Mouse (Mus musculus): Measurements from ENCODE around the gene St8sia4. TPM values are rescaled to one million over a fixed set of nuclear protein-coding genes. Genes with fewer than 3 reads are reported as not detected.
"Not testable (repeated sequence)": the region's sequence is repeated elsewhere in the genome, so short reads cannot be mapped to it uniquely, and the experiment has no call there.

Gene St8sia4
- polyA plus RNA-seq, 2 experiments from 2014 or later: 50.7 to 56.5 TPM

DNA sequence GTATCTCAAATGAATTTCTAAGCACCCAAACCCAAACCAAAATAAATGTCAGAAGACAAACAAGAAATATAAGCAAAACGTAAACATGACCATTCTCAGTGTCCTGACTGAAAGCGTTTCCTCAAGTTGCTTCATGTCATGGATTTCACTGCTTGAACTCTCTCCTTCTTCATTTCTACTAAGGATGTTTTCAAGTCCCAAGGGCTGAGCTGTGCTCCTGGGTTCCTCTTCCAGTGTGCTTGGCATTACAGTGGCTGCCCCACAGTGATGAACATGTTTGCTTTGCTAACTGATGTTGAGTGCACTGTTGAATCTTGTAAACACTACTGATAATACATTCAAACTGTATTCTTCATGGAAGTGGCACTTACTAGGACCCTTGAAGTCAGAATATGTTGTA, 76.3 kb downstream of the St8sia4 start:
- ATAC-seq: no peak

DNA sequence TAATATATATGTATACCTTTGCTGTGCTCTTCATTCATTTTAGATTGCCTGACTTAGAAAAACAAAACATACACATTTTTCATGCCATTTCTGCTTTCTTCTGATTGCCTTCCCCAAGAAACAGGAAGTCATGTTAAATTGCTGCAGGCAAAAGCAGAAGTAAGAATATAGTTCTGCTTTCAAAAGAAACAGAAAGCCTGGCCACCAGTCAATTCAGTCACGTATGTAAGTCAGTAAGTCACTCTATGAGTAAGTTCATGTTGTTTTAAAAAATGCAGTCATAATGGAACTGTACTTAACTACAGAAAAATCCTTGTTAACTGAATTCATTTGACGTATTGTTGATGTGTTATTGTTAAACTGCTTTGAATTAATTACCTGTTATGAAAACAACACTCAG, 77.3 kb downstream of the St8sia4 start:
- peak; percentile 49 for ATAC-seq

DNA sequence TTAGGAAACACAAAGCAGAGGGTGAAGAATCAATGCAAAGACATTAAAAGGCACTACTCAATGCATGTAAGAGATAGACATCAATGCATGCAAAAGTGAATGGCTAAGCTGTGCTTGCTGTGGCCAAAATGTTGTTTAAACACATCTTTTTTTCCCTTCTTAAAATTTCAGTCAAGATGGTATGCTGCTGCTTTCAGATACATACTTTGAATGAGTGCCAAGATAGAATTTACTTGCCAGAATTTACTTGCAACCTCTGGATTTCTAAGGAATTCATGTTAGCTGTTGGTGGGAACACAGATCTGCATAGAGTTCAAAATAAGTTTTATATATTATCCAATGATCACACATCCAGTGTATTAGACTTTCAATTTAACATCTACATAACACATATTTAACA, 77.9 kb downstream of the St8sia4 start:
- no peak for ATAC-seq

GRCm38 (mm10) chr1:95583310-95583709, 84.1 kb downstream of the St8sia4 start:
- ATAC-seq: no peak

DNA sequence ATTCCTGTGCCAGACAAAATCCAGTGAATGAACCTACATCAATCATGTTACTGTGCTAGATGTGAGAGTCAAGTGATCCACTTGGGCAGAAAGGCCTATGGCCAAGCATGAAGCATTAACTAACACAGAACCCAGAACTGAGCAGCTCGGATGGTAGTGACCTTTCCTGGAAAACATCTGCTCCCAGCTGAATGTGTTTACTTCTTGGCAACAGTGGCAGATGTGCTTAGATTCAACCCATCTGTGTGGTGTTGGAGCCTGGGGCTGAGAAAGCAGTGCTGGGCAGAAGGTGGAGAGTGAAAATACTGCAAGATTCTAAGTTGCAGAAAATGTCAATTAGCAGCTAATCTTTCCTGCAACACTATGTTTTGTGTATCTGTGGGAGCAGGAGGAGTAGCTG, 85.1 kb downstream of the St8sia4 start:
- no peak for ATAC-seq

- ATAC-seq: peak; percentile 71
These were observed 94.5 kb downstream of the St8sia4 start for GRCm38 (mm10) chr1:95572619-95573540.

GRCm38 (mm10) chr1:95571106-95571505, 96.3 kb downstream of the St8sia4 start:
- ATAC-seq: no peak

GRCm38 (mm10) chr1:95554556-95554955, 112.8 kb downstream of the St8sia4 start:
- not testable (repeated sequence) for ATAC-seq

DNA sequence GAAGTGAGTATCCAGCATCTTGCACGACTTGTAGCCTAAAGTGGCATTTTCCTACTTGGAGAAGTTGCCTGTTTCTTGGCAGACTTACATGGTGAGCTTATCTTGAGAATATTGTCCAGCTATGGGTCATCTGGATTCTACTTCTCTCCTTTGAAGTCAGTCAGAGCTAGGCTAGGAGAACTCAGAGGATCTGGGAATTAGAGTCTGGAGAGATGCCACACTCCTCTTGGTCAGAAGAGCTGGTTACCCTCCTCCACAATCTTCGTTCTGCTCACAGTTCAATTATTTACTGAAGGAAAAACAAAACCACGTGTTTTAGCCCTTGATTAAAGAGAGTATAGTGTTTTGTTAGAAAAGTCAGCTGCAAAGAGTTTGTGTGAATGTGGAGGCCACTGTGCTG, 125.9 kb downstream of the St8sia4 start:
- no peak for ATAC-seq
